Mouse (Mus musculus) lung, postnatal 0 days (tissue): Measurements from ENCODE around the gene Eid3.

Experiments
- CTCF ChIP-seq: IDR thresholded peaks from 2 replicates; pipeline ENCODE4 v1.5.1; 2016; ENCODE audit warnings: antibody characterized with exemption, mild to moderate bottlenecking
- EP300 ChIP-seq: IDR thresholded peaks from 2 replicates; pipeline ENCODE4 v1.6.1; 2016; ENCODE audit warnings: antibody characterized with exemption, mild to moderate bottlenecking, control low read depth

DNA sequence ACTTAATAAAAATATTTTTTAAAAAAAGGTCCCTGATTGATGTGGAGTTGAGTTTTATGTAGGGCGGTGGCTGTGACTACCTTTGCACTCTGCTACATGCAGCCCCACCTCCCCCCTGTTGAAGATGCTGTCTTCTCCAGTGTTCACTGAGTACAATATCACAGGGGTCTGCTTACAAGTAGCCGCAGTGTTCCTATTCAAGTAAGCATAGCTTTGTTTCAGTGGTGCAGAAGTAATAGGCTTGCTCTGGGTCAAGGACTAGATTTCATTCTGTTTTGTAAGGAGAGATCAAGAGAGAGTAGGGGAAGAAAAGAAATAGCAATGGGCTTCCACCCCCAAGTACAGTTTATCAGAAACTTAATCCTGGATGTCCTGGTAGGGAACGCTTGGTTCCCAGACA is 48.9 kb upstream of the Eid3 start:
- TF ChIP-seq CTCF, result no peak
- no peak for TF ChIP-seq EP300
